Mouse (Mus musculus): ENCODE measurements around the gene Otoa. TPM values are rescaled to one million over a fixed set of nuclear protein-coding genes. Genes with fewer than 3 reads are reported as not detected.

Otoa gene
- polyA plus RNA-seq (2015; fragmentation: Nextera tagmentation; extraction: Ambion mirVana) = 0.12 and 0.36 TPM in 2 replicates

DNA sequence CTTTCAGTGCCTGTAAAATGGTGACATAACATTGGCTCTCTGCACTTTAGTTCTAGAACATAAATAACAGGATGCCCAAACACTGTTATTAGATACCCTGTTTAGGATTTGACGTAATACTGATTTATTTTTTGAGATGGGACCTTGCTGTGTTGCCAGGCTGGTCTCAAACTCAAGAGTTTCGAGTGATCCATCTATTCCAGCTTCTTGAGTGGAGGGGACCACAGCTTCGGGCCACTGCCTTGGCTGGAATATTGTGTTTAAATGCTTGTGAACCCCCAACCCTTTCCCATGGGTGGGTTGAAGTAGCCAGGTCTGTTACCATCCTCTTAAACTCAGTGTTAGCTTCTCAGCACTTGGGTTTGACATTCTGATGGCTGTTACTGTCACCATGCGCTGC, at the start of gene Otoa:
Gene Otoa (plus strand): TSS at position 301 of the 400 bp plus-strand sequence.
- Histone ChIP-seq H3K36me3 (ENCODE audit: control insufficient read depth, insufficient read depth) (peaks cover 10% of the 10 kb centered on the region; the same call in 1 of the 2 replicates), H3K4me3 (ENCODE audit: low read length) (no peak within 1 kb of the TSS), H3K4me2 (ENCODE audit: low read depth, low read length) (no peak within 1 kb of the TSS), H3K4me1 (ENCODE audit: control insufficient read depth, insufficient read depth, low read length) (peaks cover 12% of the 10 kb centered on the region), H3K9me3 (replicated peaks; ENCODE audit: control insufficient read depth, low read length) (peaks cover 2% of the 10 kb centered on the region), H3K27me3 (ENCODE audit: control insufficient read depth, insufficient read depth, low read length) (0 out of 2 replicates have a peak, but pooled peaks cover 3% of the 10 kb centered on the region), H3K27ac (ENCODE audit: low read length) (no peak within 1 kb of the TSS), H3K9ac (ENCODE audit: low read length) (no peak within 1 kb of the TSS)
- WGBS = 85% methylated on average over 4 of the region's 4 CpGs
- ATAC-seq (replicated peaks; ENCODE audit: extremely low read depth, insufficient read depth, low FRiP score) = no peak

- Histone ChIP-seq H3K4me2 (ENCODE audit: low read depth, low read length) (peak within 1 kb of the TSS; percentile 96), H3K36me3 (ENCODE audit: control insufficient read depth, insufficient read depth) (no peaks in the 10 kb centered on the region), H3K4me1 (ENCODE audit: control insufficient read depth, insufficient read depth, low read length) (peaks cover 10% of the 10 kb centered on the region), H3K27ac (ENCODE audit: low read length) (peak within 1 kb of the TSS; percentile 94), H3K9me3 (replicated peaks; ENCODE audit: control insufficient read depth, low read length) (no peaks in the 10 kb centered on the region), H3K4me3 (ENCODE audit: low read length) (peak within 1 kb of the TSS; percentile 99), H3K9ac (ENCODE audit: low read length) (peak within 1 kb of the TSS; percentile 100), H3K27me3 (ENCODE audit: control insufficient read depth, insufficient read depth, low read length) (peaks cover 20% of the 10 kb centered on the region)
- 4% methylated on average over 37 of the region's 43 CpGs for WGBS
- ATAC-seq (replicated peaks; ENCODE audit: extremely low read depth, insufficient read depth, low FRiP score) = peak; percentile 98
Measured at GRCm38 (mm10) chr7:121033856-121034652, 47.4 kb upstream of the Otoa start, which contains the start of gene Mettl9. Mettl9 (plus strand) TSS chr7:121034445.

DNA sequence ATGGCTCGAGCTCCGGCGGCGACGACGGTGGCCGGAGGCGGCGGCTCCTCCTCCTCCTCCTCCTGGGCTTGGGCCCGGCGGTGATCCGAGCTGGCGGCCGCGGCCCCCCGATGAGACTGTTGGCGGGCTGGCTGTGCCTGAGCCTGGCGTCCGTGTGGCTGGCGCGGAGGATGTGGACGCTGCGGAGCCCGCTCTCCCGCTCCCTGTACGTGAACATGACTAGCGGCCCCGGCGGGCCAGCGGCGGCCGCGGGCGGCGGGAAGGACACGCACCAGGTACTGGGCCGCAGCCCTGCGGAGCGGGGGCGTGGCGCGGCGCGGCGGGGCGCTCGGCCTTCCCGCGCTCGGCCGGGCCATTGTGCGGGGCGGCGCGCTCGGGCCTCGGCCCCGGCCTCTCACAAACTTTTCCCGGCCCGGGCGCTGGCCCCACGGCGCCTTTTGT, 46.7 kb upstream of the Otoa start:
- WGBS = under 1% methylated on average over 53 of the region's 63 CpGs
- Histone ChIP-seq H3K4me3 (ENCODE audit: low read length) (peak overlapping the region; percentile 99), H3K36me3 (ENCODE audit: control insufficient read depth, insufficient read depth) (no peaks in the 10 kb centered on the region), H3K27ac (ENCODE audit: low read length) (peak overlapping the region; percentile 94), H3K9me3 (replicated peaks; ENCODE audit: control insufficient read depth, low read length) (no peaks in the 10 kb centered on the region), H3K9ac (ENCODE audit: low read length) (peak overlapping the region; percentile 100), H3K4me1 (ENCODE audit: control insufficient read depth, insufficient read depth, low read length) (peaks cover 10% of the 10 kb centered on the region), H3K4me2 (ENCODE audit: low read depth, low read length) (peak overlapping the region; percentile 96), H3K27me3 (ENCODE audit: control insufficient read depth, insufficient read depth, low read length) (peaks cover 20% of the 10 kb centered on the region)
- ATAC-seq (replicated peaks; ENCODE audit: extremely low read depth, insufficient read depth, low FRiP score) = peak; percentile 74

- peak; percentile 28 for ATAC-seq (replicated peaks; ENCODE audit: extremely low read depth, insufficient read depth, low FRiP score)
- H3K36me3 ChIP-seq (ENCODE audit: control insufficient read depth, insufficient read depth) = no peaks in the 10 kb centered on the region
- WGBS = under 1% methylated on average over 24 of the region's 24 CpGs
- no peaks in the 10 kb centered on the region for H3K9me3 ChIP-seq (replicated peaks; ENCODE audit: control insufficient read depth, low read length)
- H3K27ac ChIP-seq (ENCODE audit: low read length) = peak overlapping the region; percentile 94
- peak overlapping the region; percentile 99 for H3K4me3 ChIP-seq (ENCODE audit: low read length)
- peak overlapping the region; percentile 96 for H3K4me2 ChIP-seq (ENCODE audit: low read depth, low read length)
- H3K4me1 ChIP-seq (ENCODE audit: control insufficient read depth, insufficient read depth, low read length) = peaks cover 14% of the 10 kb centered on the region
- H3K27me3 ChIP-seq (ENCODE audit: control insufficient read depth, insufficient read depth, low read length) = peaks cover 17% of the 10 kb centered on the region
- H3K9ac ChIP-seq (ENCODE audit: low read length) = peak overlapping the region; percentile 100
Measured at GRCm38 (mm10) chr7:121035161-121035721, 46.2 kb upstream of the Otoa start.

- Histone ChIP-seq H3K36me3 (ENCODE audit: control insufficient read depth, insufficient read depth) (0 out of 2 replicates have a peak, but pooled peaks cover 2% of the 10 kb centered on the region), H3K9ac (ENCODE audit: low read length) (no peak overlapping the region), H3K4me3 (ENCODE audit: low read length) (no peak overlapping the region), H3K9me3 (replicated peaks; ENCODE audit: control insufficient read depth, low read length) (no peaks in the 10 kb centered on the region), H3K27me3 (ENCODE audit: control insufficient read depth, insufficient read depth, low read length) (no peaks in the 10 kb centered on the region), H3K4me1 (ENCODE audit: control insufficient read depth, insufficient read depth, low read length) (peaks cover 31% of the 10 kb centered on the region), H3K27ac (ENCODE audit: low read length) (no peak overlapping the region), H3K4me2 (ENCODE audit: low read depth, low read length) (no peak overlapping the region)
- WGBS = 72% methylated on average over 4 of the region's 4 CpGs
- no peak for ATAC-seq (replicated peaks; ENCODE audit: extremely low read depth, insufficient read depth, low FRiP score)
Measured at GRCm38 (mm10) chr7:121040595-121040994, 40.9 kb upstream of the Otoa start.

GRCm38 (mm10) chr7:121041989-121042388, 39.5 kb upstream of the Otoa start:
- Histone ChIP-seq H3K9me3 (replicated peaks; ENCODE audit: control insufficient read depth, low read length) (no peaks in the 10 kb centered on the region), H3K4me3 (ENCODE audit: low read length) (no peak overlapping the region), H3K4me1 (ENCODE audit: control insufficient read depth, insufficient read depth, low read length) (peaks cover 26% of the 10 kb centered on the region), H3K36me3 (ENCODE audit: control insufficient read depth, insufficient read depth) (0 out of 2 replicates have a peak, but pooled peaks cover 2% of the 10 kb centered on the region), H3K27ac (ENCODE audit: low read length) (no peak overlapping the region), H3K27me3 (ENCODE audit: control insufficient read depth, insufficient read depth, low read length) (no peaks in the 10 kb centered on the region), H3K4me2 (ENCODE audit: low read depth, low read length) (no peak overlapping the region), H3K9ac (ENCODE audit: low read length) (no peak overlapping the region)
- WGBS = 80% methylated on average over 1 of the region's 1 CpGs
- ATAC-seq (replicated peaks; ENCODE audit: extremely low read depth, insufficient read depth, low FRiP score) = no peak

GRCm38 (mm10) chr7:121043004-121043403, 38.4 kb upstream of the Otoa start:
- Histone ChIP-seq H3K9ac (ENCODE audit: low read length) (no peak overlapping the region), H3K9me3 (replicated peaks; ENCODE audit: control insufficient read depth, low read length) (no peaks in the 10 kb centered on the region), H3K27ac (ENCODE audit: low read length) (no peak overlapping the region), H3K4me1 (ENCODE audit: control insufficient read depth, insufficient read depth, low read length) (peaks cover 26% of the 10 kb centered on the region), H3K36me3 (ENCODE audit: control insufficient read depth, insufficient read depth) (0 out of 2 replicates have a peak, but pooled peaks cover 2% of the 10 kb centered on the region), H3K4me3 (ENCODE audit: low read length) (no peak overlapping the region), H3K27me3 (ENCODE audit: control insufficient read depth, insufficient read depth, low read length) (no peaks in the 10 kb centered on the region), H3K4me2 (ENCODE audit: low read depth, low read length) (no peak overlapping the region)
- 91% methylated on average over 3 of the region's 3 CpGs for WGBS
- ATAC-seq (replicated peaks; ENCODE audit: extremely low read depth, insufficient read depth, low FRiP score) = no peak

GRCm38 (mm10) chr7:121043510-121043909, 37.9 kb upstream of the Otoa start:
- H3K27ac ChIP-seq (ENCODE audit: low read length) = no peak overlapping the region
- 0 out of 2 replicates have a peak, but pooled peaks cover 2% of the 10 kb centered on the region for H3K36me3 ChIP-seq (ENCODE audit: control insufficient read depth, insufficient read depth)
- 91% methylated on average over 1 of the region's 1 CpGs for WGBS
- H3K9ac ChIP-seq (ENCODE audit: low read length) = no peak overlapping the region
- no peak overlapping the region for H3K4me2 ChIP-seq (ENCODE audit: low read depth, low read length)
- H3K4me1 ChIP-seq (ENCODE audit: control insufficient read depth, insufficient read depth, low read length) = peaks cover 26% of the 10 kb centered on the region
- no peak overlapping the region for H3K4me3 ChIP-seq (ENCODE audit: low read length)
- H3K9me3 ChIP-seq (replicated peaks; ENCODE audit: control insufficient read depth, low read length) = no peaks in the 10 kb centered on the region
- no peaks in the 10 kb centered on the region for H3K27me3 ChIP-seq (ENCODE audit: control insufficient read depth, insufficient read depth, low read length)
- no peak for ATAC-seq (replicated peaks; ENCODE audit: extremely low read depth, insufficient read depth, low FRiP score)

DNA sequence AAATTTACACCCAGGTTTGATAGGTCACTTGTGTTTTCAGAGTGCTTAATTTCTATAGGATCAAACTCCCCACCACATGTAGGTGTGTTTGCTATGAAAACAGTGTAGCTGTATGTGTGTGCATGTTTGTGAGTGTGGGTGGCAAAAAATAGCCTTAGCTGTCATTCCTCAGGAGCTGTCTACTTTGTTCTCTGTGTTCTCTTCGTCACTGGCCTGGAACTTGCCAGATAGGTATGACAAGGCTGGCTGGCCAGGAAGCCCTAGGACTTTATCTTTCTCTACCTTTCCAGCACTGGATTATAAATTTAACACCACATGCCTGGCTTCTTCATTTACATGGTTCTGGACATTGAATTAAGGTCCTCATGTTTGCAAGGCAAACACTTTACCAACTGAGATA, 37.2 kb upstream of the Otoa start:
- no peak overlapping the region for H3K4me3 ChIP-seq (ENCODE audit: low read length)
- no peaks in the 10 kb centered on the region for H3K27me3 ChIP-seq (ENCODE audit: control insufficient read depth, insufficient read depth, low read length)
- no peak for ATAC-seq (replicated peaks; ENCODE audit: extremely low read depth, insufficient read depth, low FRiP score)
- H3K4me1 ChIP-seq (ENCODE audit: control insufficient read depth, insufficient read depth, low read length) = peaks cover 26% of the 10 kb centered on the region
- H3K27ac ChIP-seq (ENCODE audit: low read length) = 0 out of 2 replicates have a peak overlapping the region, but pooled peaks have one; percentile 1
- 0 out of 2 replicates have a peak, but pooled peaks cover 2% of the 10 kb centered on the region for H3K36me3 ChIP-seq (ENCODE audit: control insufficient read depth, insufficient read depth)
- no peak overlapping the region for H3K4me2 ChIP-seq (ENCODE audit: low read depth, low read length)
- H3K9ac ChIP-seq (ENCODE audit: low read length) = no peak overlapping the region
- WGBS = 26% methylated on average over 1 of the region's 1 CpGs
- H3K9me3 ChIP-seq (replicated peaks; ENCODE audit: control insufficient read depth, low read length) = no peaks in the 10 kb centered on the region

Data from heart, embryonic 16.5 days (tissue).